Mouse (Mus musculus) hindbrain, embryonic 10.5 days (tissue): Measurements from ENCODE around the gene Slc31a2. TPM values are rescaled to one million over a fixed set of nuclear protein-coding genes. Genes with fewer than 3 reads are reported as not detected.

ENCODE experiments used
- DNase-seq: peaks from one replicate; pipeline ENCODE4 v3.0.0-alpha.2; 2017; ENCODE audit warnings: low spot score
- H3K27ac ChIP-seq: fragments of 300-500 bp; sonication (generic); 2 replicates; pipeline ENCODE4 v1.5.1; 2016; ENCODE audit warnings: mild to moderate bottlenecking, moderate library complexity
- H3K27me3 ChIP-seq: fragments of 300-500 bp; sonication (generic); 2 replicates; pipeline ENCODE4 v1.6.1; 2016; ENCODE audit warnings: mild to moderate bottlenecking; ENCODE audit not compliant: poor library complexity, insufficient read depth, severe bottlenecking
- H3K36me3 ChIP-seq: fragments of 300-500 bp; sonication (generic); 2 replicates; pipeline ENCODE4 v1.6.1; 2016; ENCODE audit warnings: mild to moderate bottlenecking, moderate library complexity
- H3K4me1 ChIP-seq: fragments of 300-500 bp; sonication (generic); replicated peaks from 2 replicates; pipeline ENCODE4 v1.6.1; 2016; ENCODE audit warnings: mild to moderate bottlenecking
- H3K4me3 ChIP-seq: fragments of 300-500 bp; sonication (generic); 2 replicates; pipeline ENCODE4 v1.5.1; 2016; ENCODE audit warnings: mild to moderate bottlenecking, moderate library complexity
- H3K9me3 ChIP-seq: fragments of 300-500 bp; sonication (generic); 2 replicates; pipeline ENCODE4 v1.6.1; 2016; ENCODE audit warnings: mild to moderate bottlenecking, moderate library complexity
- WGBS: fragments of 180-500 bp; shearing (Covaris S2); methylation state at CpG from one replicate; pipeline ENCODE4 v1.1.7; 2016; 5-methylcytosine and 5-hydroxymethylcytosine counted together
- polyA plus RNA-seq: library from polyadenylated mRNA; unstranded; fragments of >200 nt; fragmentation: Nextera tagmentation; extraction: Ambion mirVana; gene quantifications from 2 replicates; pipeline ENCODE4 v1.2.1, GENCODE M21; 2016

The Slc31a2 gene
- polyA plus RNA-seq, 1 experiment from 2014 or later: 15.4 TPM

GRCm38 (mm10) chr4:62345827-62346226, 83.5 kb downstream of the Slc31a2 start:
- 89% methylated on average over 4 of the region's 4 CpGs for WGBS
- no peak for DNase-seq

GRCm38 (mm10) chr4:62347605-62348328, 85.4 kb downstream of the Slc31a2 start:
- 0 out of 2 replicates have a peak, but pooled peaks cover 2% of the 10 kb centered on the region for H3K9me3 ChIP-seq
- no peaks in the 10 kb centered on the region for H3K27me3 ChIP-seq
- DNase-seq: no peak
- 82% methylated on average over 9 of the region's 9 CpGs for WGBS
- H3K27ac ChIP-seq: no peak overlapping the region
- no peaks in the 10 kb centered on the region for H3K4me1 ChIP-seq
- H3K36me3 ChIP-seq: peaks cover 49% of the 10 kb centered on the region
- H3K4me3 ChIP-seq: no peak overlapping the region

More at GRCm38 (mm10) chr4:62345827-62346226, 83.5 kb downstream of the Slc31a2 start:
- no peak overlapping the region for H3K4me3 ChIP-seq
- H3K9me3 ChIP-seq: 0 out of 2 replicates have a peak, but pooled peaks cover 2% of the 10 kb centered on the region
- no peaks in the 10 kb centered on the region for H3K4me1 ChIP-seq
- H3K36me3 ChIP-seq: peaks cover 51% of the 10 kb centered on the region
- no peaks in the 10 kb centered on the region for H3K27me3 ChIP-seq
- H3K27ac ChIP-seq: no peak overlapping the region

Other genes starting within 250 kb of the Slc31a2 start
- gene Mup20, start 208.4 kb upstream of the Slc31a2 start, polyA plus RNA-seq: not detected in 2 replicates
- not detected in 2 replicates for gene Mup3, start 175.2 kb upstream of the Slc31a2 start, polyA plus RNA-seq
- not detected in 2 replicates for gene Mup21, start 111.7 kb upstream of the Slc31a2 start, polyA plus RNA-seq
- 19.9 and 20.8 TPM in 2 replicates for gene Zfp37, start 31.5 kb upstream of the Slc31a2 start, polyA plus RNA-seq
- 20.3 and 21.8 TPM in 2 replicates for gene Fkbp15, start 98.0 kb downstream of the Slc31a2 start, polyA plus RNA-seq
- gene Slc31a1, start 98.2 kb downstream of the Slc31a2 start, polyA plus RNA-seq: 48.5 and 53.9 TPM in 2 replicates
- 176 and 179 TPM in 2 replicates for gene Cdc26, start 146.1 kb downstream of the Slc31a2 start, polyA plus RNA-seq
- gene Prpf4, start 146.2 kb downstream of the Slc31a2 start, polyA plus RNA-seq: 26.8 and 35.2 TPM in 2 replicates
- gene Rnf183, start 172.7 kb downstream of the Slc31a2 start, polyA plus RNA-seq: not detected in 2 replicates
- gene Wdr31, start 208.3 kb downstream of the Slc31a2 start, polyA plus RNA-seq: 9.8 and 10.0 TPM in 2 replicates
- 0.78 and 1.9 TPM in 2 replicates for gene Bspry, start 217.5 kb downstream of the Slc31a2 start, polyA plus RNA-seq
- 9.8 and 14.1 TPM in 2 replicates for gene Hdhd3, start 240.9 kb downstream of the Slc31a2 start, polyA plus RNA-seq